Comparison of ENCODE assay signal across 12 mouse cellular contexts in genomic region chr13:26080814-26081213, GRCm38 (mm10).
DNase-seq lines count a peak whose midpoint lies in the region; ATAC-seq and TF ChIP-seq lines count a peak whose summit lies in the region.
"Had no signal": no experiment of that assay in that cellular context is flagged by ENCODE, and none has a peak within 500 bp of the region (broad histone marks: within the 10 kb centered on the region; RNA-seq: fewer than 3 reads in every experiment).

No protein-coding gene starts in this region.

- no peaks in the 10 kb centered on the region for H3K36me3 ChIP-seq in forebrain, postnatal 0 days (ENCODE audit: insufficient read depth)
- H3K36me3 ChIP-seq in midbrain, embryonic 12.5 days = no peaks in the 10 kb centered on the region

- peak overlapping the region; percentile 54 for H3K27ac ChIP-seq in forebrain, postnatal 0 days (ENCODE audit: low read depth, low read length)
- H3K27ac ChIP-seq in midbrain, embryonic 12.5 days (replicated peaks) = peak overlapping the region; percentile 66

- WGBS in forebrain, postnatal 0 days = 21% methylated on average over 2 of the region's 2 CpGs
- WGBS in midbrain, embryonic 12.5 days = 60% methylated on average over 2 of the region's 2 CpGs

- no peak overlapping the region for H3K4me2 ChIP-seq in forebrain, postnatal 0 days (ENCODE audit: low read depth)
- H3K4me2 ChIP-seq in midbrain, embryonic 12.5 days (replicated peaks) = no peak overlapping the region

- no peaks in the 10 kb centered on the region for H3K4me1 ChIP-seq in forebrain, postnatal 0 days (ENCODE audit: insufficient read depth)
- 0 out of 2 replicates have a peak, but pooled peaks cover 4% of the 10 kb centered on the region for H3K4me1 ChIP-seq in midbrain, embryonic 12.5 days

- no peak for ATAC-seq in forebrain, postnatal 0 days
- 0 out of 2 replicates have a peak, but pooled peaks have one; percentile 65 for ATAC-seq in midbrain, embryonic 12.5 days (ENCODE audit: low FRiP score, low read depth)
- ATAC-seq: intestine, postnatal 0 days had no signal

- DNase-seq in right cerebral cortex, postnatal 10 days (ENCODE audit: low spot score in 2 of 2) = peak; percentile 14 to 23
- DNase-seq in right cerebral cortex, adult 2 months (ENCODE audit: low spot score in 2 of 2) = no peak
- peak; percentile 5 for DNase-seq in forebrain, postnatal 0 days
- DNase-seq in kidney, adult 18-20 months = no peak
- no peak for DNase-seq in urinary bladder, adult 2 months (ENCODE audit: low spot score)
- no peak for DNase-seq in right cerebral cortex, adult 18-20 months
- no peak for DNase-seq in heart, adult 11 months
- DNase-seq: cerebellum, postnatal 25 days; lung, postnatal 10 days; thymus, postnatal 36 days had no signal

- H3K9me3 ChIP-seq in forebrain, postnatal 0 days (ENCODE audit: low read length) = no peaks in the 10 kb centered on the region
- no peaks in the 10 kb centered on the region for H3K9me3 ChIP-seq in midbrain, embryonic 12.5 days

- no peak overlapping the region for H3K4me3 ChIP-seq in forebrain, postnatal 0 days (ENCODE audit: low read depth, low read length)
- no peak overlapping the region for H3K4me3 ChIP-seq in midbrain, embryonic 12.5 days

- no peak overlapping the region for H3K9ac ChIP-seq in forebrain, postnatal 0 days
- no peak overlapping the region for H3K9ac ChIP-seq in midbrain, embryonic 12.5 days (replicated peaks)

- no peaks in the 10 kb centered on the region for H3K27me3 ChIP-seq in forebrain, postnatal 0 days (ENCODE audit: insufficient read depth, low read length)
- no peaks in the 10 kb centered on the region for H3K27me3 ChIP-seq in midbrain, embryonic 12.5 days

- TF ChIP-seq CTCF in forebrain, postnatal 0 days (IDR thresholded peaks at IDR 0.05; ENCODE audit: low read depth) = no peak

Comparison
In these comparisons a context has a peak if more than half of its experiments do, and no peak if none do; other contexts are left out.
1. DNase-seq: peak in right cerebral cortex, postnatal 10 days (2 of 2) and forebrain, postnatal 0 days (single experiment); none in right cerebral cortex, adult 2 months (0 of 2), kidney, adult 18-20 months (single experiment), urinary bladder, adult 2 months (single experiment), right cerebral cortex, adult 18-20 months (single experiment) and heart, adult 11 months (single experiment).